Mouse (Mus musculus) frontal cortex, adult (tissue): ENCODE results near the gene Diaph3.

Experiments
- ATAC-seq: cut with Nextera tagmentation; 2 replicates; pipeline ENCODE4 v1.9.2; 2017; ENCODE audit warnings: mild to moderate bottlenecking, moderate library complexity, mixed read lengths; ENCODE audit not compliant: low TSS enrichment

The Diaph3 gene

DNA sequence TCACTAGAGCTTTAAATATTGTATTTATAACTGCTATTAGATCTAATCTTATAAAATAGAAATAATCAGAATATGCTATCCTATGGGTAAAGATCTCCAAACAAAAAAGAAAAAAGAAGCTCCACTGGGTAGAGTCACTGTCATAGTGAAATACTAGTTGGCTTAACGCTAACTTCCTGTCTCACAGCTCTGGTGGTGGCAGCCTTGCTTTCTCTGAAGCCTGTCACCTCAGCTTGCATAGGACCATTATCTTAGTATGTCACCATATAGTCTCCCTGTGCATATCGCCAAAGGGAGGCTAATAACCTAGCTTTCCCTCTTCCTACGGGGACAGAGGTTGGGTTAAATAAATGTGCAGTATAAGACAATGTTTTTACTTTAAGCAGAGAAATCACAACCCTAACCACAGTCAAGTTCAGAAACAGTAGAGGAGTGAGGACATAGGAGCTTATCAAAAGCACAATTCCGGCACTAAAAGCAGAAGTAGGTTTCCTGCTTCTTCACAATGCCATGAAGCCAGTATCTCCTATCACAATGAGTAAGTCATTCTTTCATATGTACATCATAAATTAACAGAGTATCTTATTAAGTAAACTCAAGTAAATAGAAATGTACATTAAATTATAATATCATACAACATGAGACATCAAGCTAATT, 293.8 kb downstream of the Diaph3 start:
- no peak for ATAC-seq

DNA sequence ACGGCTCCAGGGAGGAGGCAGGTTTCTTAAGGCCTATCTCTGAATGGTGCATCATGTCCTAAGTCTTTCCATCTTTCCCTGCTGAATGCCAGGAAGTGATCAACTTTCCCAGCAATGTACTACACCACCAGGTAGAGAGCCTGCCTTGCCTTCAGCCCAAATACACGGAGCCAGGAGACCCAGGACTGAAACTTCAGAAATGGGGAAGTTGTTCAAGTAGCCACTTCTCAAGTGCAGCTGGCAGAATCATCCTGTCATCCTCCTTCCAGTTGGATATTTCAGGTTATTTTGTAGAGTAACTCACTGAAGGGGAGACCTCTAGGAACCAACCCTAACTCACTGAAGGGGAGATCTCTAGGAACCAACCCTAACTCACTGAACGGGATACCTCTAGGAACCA, 297.0 kb downstream of the Diaph3 start:
- no peak for ATAC-seq

DNA sequence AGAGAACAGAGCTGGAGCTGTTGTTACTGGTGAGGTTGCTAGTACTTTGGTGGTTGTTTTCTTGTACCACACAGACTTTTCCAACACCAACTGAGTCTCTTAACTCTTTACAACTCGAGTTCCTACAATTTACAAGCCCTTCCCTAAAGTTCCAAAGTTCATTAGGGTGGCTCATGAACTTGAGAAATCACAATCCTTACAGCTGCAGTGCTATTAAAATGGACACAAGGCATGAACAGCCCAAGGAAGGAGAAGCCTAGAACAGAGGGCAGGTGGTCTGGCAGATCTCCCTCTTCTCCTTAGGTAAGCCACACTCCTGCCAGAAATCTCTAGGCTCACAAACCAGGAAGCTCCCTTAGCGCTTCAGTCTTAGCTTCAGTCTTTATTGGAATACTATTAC, 303.4 kb downstream of the Diaph3 start:
- ATAC-seq: no peak

DNA sequence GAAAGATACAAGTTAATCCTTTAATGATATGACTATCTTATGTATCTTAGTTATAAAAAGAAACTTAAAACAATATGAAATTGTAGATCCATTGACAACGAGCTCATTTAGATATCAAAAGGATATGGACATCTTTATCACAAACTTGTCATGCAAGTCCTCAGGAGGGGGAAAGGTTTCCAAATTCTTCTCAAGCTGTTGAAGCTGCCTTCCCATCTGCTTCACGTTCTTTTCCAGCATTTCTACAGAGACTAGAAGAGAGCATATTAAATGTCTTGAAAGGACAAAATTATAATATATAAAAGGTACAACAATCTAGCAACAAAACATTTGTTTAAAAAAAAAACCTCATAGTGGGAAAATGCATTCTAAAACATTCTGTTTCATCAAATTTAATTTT, 306.2 kb downstream of the Diaph3 start:
- ATAC-seq: no peak

DNA sequence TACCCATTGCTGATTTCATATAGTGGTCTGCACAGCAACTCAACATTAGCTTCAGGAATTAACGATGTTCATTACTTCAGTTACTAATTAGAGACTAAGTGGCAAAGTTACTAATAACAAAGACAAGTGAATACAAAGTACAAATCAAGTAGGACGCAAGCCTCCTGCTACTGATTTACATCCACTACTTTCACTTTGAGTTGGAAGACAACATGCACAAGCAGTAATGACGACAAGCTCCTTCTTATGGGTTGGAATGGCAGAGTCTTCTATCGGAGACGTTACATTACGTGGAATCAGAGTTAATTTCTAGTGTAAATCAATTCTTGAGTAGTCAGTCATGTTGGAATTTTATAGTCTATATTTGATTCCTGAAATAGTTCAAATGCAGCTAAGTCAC, 306.8 kb downstream of the Diaph3 start:
- no peak for ATAC-seq

DNA sequence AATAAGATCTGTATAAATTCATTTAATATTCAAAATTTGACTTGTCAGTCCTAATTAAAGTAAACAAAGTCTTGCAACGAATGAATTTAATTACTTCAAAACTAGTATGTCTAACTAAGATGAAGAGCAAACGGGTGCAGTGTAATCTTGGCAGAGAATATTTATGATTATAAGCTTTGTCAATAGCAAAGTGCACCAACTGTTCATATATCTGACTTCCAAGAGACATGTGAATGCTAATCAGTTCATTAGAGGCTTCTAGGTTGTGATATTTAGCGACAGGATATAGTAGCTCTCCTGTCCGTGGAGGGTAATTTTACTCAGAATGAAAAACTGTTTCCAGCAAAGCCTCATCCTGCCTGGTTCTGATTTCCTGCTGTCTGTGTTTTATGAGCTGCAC, 308.0 kb downstream of the Diaph3 start:
- no peak for ATAC-seq

DNA sequence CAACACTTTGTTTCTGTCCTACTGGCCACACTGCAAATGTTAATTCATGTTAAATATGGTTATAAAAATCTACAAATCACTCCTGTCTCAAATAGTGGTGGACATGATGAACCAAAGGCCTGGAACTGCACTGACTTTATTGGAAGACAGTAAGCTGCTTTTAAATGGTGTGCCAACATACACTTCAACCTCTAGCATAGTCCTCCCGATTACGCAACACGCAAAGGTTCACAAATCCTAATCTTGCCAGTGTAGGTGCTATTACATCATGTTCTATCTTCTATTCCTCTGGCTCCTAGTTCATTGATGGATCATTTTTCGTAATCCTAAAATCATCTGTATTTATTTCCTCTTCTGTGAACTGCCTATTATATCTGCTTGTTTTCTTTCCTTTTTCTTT, 324.8 kb downstream of the Diaph3 start:
- no peak for ATAC-seq

DNA sequence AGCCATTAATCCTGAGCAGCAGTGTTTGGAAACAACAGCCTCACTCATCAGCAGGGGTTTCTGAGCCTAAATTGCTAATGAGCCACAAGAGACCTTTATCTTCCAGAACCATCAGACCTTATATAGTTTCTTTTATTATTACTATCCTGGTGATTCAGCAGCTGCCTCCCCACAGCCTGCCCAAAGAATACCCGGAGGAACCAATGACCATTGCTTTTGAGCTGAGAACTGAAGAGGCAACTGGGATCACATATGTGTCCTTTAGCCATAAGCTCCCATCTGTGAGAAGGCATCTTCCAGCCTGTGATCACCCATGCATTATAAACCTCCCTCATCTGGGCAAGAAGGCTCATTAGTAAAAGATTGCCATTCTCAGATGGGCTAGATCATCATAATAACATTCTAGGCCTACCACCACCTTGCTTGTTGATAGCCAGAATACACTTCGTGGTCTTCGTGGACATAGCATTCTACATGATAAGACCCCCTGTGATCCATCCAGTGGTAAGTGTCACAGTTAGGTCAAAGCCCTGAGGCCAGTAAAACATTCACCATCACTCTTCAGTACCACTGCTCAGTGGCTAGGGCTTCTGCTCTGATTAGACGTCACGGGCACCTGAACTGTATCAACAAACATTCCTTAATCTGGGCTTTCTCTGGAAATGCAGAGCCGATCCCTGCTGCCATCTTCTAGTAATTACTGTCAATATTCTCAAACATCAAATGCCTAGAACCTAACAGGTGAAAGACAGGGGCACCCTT, 352.0 kb downstream of the Diaph3 start:
- no peak for ATAC-seq

DNA sequence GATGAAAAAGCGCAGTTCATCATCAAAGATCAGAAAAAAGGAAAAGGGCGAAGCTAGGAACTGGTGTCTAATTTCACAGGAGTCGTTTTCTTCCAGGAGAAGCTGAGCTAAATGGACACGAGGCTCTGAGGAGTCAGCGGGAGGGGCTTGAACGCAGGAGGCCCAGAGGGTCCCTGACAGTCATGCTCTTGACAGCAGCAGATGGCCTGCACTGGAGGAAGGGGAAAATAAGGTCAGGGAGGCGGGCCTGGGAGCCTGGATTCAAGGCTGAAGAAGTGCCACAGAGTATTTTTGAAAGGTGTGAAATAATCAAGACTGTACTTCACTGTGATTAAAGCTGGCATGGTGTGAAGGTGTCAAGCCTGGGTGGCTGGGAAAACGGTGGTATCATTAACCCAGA, 354.2 kb downstream of the Diaph3 start:
- 0 out of 2 replicates have a peak, but pooled peaks have one; percentile 31 for ATAC-seq

DNA sequence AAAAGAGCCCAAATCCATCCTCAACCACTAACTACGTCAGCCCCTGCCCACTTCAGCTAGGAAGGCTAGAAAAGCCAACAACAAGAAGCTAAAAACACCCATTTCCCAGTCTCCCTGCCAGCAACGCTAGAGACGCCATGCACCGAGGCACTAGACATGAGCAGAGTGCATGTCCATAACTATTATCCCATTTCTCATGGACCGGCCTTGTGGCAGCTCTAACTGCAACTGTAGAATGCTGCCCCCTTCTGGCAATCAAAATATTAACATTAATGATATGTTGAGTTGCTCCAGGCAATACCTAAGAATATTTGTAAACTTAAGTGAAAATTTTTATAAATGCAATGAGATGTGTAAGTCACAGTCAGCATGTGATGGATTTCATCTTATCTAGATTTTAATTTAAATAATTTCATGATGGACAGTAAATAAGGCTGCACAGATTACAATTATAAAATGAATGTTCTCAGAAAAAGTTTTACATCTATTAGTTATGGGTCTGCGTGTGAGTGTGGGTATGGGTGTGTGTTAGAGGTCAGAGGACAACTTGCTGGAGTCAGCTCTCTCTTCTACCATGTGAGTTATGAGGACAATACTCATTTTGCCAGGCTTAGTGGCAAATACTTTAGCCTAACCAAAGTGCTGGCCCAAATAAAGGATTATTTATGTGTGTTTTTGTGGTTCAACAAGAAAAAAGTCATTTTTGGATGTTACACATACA, 359.3 kb downstream of the Diaph3 start:
- ATAC-seq: peak; percentile 95

DNA sequence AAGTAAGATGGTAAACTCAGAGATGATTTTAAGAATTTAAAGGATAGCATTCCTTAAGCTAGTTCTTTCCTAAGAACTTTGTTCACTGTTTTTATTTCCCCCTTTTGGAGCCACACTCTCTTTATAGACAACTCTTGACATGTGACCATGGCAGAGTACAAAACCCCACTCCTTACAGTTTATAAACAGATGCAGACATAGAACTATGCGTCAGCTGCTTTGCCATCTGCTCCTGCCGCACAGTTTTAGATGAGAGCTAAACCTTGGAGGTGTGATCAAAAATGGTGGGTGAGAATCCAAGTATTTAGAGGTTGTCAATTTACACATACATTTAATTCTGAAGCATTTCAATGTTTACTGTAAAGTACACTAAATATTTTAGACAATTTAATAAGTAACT, 367.7 kb downstream of the Diaph3 start:
- ATAC-seq: peak; percentile 93

DNA sequence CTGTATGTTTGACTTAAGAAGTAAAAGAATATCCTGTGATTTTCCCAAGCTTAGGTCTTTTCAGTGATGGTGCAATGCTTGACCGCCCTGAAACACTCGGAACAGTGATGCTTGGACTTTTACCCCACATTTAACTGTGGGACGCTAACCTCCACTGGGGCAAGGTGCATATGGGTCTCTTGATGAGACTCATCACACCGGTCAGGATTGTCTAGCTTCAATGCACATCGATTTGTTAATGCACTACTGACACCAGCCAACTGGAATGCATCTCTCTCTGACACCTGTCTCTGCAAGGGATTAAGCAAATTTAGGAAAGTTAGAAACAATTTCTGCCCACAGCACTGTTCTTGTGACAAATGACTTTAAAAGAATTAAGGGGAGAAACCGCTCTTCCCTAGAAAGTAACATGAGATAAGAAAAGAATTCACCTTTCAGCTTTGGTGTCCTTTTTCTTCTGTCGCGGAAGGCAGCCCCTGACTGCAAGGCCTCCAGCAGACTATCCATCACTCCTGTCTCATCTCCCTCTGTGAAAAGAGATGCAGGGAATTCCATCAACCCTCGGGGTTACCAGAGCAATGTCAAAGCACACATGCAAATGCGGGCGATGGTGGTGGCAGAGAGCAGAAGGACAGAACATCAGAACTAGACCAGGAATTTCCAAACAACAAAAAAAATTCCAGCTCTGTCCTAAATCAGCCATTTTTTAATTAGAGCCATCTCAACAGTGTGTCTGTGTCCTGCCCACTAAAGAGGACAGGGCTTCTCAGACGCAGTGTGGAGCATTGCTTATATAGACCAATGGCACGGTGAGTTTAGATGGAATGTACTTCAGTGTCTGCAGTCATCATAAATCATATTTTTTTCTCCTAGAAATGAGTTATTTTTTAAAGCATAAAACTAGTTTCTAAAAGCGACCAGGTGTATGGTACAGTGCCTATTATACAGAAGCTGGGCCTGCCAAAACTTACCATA, 368.6 kb downstream of the Diaph3 start:
- ATAC-seq: no peak

DNA sequence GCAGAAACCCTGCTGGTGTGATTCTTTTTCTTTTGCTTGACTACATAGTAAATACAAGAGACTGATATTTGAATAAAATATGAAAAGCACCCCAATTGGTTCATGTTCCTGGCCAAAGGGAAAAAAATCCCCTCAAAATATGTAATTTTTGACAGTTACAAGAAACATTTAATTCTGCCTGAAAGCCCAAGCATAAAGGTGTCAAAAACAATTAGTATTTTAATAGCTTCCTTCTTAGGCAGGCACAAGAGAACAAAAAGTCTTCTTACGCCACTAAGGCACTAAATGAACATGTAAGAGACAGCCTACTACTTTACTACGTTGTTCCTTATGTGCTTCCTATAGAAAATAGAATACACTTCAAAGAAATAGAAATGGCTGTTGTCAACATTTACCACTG, 376.7 kb downstream of the Diaph3 start:
- no peak for ATAC-seq

DNA sequence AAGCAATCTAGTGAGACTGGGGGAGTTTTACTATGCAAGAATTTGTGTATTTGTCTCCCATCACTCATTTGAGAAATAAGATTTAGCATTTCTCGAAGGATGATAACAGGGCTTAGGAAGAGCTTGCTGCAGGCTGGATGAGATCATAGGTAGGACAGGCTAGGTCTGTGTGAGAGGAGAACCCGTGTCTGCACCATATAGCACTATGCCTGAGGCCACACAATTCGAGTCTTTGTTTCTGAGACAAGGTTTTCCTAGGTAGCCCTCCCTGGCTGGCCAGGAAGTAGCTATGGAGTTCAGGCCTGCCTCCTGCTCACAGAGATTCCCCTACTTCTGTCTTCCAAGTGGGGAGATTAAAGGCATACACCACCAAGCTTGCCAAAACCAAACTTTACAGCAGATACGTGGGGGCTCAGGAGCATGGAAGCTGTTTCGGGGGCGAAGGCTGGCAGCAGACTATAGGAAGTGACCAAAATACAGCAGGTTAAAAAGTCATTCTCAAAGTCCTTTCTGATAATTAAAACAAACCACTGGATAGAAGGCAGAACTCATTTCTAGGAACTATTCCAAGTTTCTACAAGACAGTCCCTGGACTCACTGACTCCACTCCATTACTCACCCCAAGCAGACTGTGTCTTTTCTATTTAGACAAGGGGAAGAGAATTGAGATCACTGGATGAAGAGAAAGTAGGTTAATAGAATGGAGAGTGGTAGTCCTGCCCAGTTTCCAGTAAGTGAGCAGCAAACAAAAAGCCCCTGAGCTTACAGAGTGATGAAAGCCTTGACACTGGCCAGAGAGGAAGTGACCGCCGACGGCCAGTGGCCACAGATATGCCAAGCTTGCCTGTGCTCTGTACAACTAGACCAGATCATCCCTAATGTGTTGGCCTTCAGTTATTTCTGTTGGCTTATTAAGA, 383.2 kb downstream of the Diaph3 start:
- peak; percentile 82 for ATAC-seq

DNA sequence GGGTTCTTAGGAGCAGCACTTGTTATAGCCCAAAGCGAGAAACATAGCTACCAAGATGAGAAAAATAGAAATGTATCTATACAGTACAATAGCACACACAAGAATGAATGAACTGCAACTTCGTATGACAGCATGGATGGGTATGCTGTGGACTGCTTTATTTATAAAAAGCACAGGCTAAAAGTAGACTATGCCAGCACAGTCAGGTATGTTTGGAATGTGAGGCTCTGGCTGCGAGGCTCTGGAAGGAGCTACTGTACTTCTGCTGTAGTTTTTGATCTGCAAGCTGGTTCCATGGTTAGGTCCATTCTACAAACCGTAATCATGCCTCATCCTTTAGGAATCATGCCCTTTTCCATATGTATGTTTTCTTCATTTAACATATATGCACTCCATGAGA, 383.9 kb downstream of the Diaph3 start:
- peak; percentile 50; the same call in 1 of the 2 replicates for ATAC-seq

DNA sequence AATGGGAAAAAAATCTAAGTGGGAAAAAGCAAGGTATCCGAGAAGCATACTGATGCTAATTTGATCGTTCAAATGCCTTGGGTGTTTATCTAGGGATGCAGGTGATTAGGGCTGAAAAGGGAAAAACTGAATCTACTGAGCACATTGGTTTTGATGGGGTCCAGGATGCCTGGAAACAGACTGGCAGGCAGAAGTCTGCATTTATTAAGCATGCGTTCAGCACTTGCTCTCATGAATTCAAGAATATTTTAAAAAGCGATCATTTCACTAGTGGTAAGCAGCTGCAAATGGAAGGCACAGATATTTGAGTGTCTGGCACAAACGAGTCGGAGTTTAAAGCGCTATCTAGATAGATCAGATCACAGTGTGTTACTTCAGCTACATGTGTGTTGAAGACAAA, 390.7 kb downstream of the Diaph3 start:
- no peak for ATAC-seq

DNA sequence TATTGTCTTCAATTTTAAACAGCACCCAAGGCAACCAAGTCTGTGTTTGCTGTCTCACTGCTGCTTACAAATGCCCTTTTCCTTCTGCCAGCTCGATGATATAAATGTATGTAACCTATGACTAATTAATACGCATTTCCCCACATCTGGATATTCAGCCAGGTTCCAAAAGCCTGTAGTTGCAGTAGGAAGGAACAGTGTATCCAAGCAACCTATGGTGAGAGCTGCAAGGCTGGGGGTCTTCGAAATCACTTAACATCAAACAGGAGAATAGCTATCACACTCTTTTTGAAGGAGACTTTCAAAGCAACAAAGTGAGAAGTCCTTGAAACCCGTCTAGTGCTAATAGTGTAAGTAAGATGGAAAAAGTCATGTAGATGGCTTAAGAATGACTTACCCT, 391.6 kb downstream of the Diaph3 start:
- no peak for ATAC-seq

DNA sequence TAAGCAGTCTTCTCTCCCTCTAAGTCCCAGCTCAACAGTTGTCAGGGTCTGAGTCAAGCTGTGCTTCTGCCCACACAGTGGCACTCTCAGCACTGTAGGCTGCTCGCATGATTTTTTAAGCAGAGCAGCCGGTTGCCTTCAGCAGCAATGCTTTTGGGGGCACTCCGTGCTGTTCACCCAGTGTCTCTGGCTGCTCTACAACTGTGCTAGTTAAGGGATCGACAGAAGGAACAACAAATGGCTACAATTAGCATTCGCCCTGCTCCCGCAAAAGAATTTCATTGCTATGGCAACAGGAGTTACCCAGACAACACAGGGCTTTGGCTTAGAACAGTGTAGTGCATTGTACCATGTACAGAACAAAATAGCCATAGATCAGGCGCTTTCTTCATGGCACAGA, 392.2 kb downstream of the Diaph3 start:
- peak; percentile 97 for ATAC-seq

DNA sequence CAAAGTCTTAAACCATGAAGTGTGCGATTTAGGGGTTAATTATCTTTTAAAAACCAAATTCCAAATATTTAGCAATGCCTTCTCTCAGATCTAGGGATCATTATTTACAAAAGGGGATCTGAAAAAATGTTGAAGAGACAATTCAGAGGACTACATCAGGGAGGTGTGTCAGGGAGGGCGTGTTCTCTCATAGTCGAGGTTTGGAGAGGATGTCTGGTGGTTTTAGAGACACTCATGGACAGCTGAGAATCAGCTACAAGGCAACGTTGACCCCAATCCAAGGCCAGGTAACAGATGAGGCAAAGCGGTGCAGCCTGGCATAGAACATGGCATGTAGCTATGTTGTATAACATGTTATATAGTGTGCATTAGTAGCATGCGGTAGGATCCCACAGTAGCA, 396.5 kb downstream of the Diaph3 start:
- no peak for ATAC-seq

DNA sequence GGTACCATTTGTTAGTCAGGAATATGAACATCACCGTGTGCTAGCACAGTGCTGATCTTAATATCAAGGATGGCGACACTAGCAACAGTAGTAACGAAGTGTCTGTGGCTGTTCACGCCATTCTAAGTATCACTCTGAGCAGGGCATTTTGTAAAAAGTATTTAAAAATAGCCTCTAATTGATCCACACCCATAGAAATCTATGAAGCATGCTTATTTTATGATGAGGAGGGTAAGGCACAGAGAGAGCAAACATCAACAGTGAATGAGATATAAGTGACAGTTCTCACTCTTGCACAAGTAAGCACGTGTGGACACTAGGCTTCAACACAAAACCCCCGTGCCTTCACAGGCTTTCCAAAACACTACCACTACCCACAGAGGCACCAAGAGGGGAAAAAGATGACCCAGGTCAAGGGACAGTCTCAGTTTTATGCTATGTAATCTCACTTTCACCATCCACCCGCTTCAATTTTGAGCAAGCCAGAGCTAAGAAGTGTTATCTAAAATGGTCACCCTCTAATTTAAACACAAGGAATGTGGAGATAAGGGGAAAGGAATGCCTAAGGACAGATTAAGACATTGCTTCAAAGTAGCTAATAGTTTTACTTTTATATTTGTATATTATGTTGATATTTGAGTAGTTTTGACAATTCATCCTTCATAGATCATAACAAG, 399.0 kb downstream of the Diaph3 start:
- no peak for ATAC-seq
